Mouse (Mus musculus) MN1 (cell line): ENCODE data around the gene A730071L15Rik.

Experiments
- DNase-seq: peaks from one replicate; pipeline ENCODE4 v3.0.0-alpha.2; 2016; ENCODE audit warnings: low spot score

A730071L15Rik gene

DNA sequence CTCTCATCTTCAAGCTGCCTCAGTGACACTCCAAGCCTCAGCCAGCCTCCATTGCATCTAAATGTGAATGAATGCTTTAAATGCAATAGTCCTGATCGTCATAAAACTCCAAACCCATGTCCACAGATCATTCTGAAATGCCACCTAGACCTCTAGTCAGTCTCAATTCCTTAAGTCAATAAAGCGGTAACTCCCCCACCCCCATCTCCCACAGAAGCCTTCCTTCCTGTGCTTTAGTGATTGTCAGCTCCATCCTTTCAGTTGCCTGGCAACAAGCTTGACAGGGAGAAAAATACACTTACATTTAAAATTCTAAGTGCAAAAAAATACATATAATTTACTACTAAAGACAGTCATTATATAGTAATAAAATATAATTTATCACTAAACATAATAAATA lies 16.6 kb upstream of the A730071L15Rik start:
- no peak for DNase-seq

DNA sequence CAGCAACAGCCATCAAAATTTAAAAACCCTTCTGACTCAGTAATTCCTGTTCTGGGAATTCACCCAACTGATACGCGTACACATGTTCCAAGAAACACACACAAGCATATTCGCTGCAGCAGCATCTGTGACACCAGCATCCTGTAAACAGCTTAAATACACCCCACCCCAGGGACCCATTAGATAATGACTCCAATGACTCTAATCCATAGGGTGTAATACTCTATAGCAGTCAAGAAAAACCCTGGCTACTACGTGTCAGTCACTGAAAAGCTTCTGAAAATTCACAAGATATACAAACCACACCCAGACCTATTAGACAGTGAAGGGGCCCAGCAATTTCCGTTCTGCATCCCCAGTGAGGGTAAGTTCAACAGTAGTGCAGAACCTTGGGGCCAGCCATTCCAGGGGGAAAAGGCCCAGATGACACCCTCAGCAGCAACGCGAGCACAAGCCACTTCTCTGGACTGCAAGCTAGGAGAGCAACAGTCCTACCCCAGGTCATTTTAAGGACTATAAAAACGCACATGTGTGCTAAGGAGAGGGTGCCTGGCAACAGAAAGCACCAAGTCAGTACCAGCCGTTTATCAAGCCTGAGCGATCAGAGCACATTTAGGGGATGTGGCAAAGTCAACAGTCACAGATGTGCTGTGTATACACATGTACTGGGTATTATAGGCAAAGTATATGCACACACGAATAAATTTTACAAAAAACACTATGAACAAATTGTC lies 15.5 kb upstream of the A730071L15Rik start:
- DNase-seq, result no peak

DNA sequence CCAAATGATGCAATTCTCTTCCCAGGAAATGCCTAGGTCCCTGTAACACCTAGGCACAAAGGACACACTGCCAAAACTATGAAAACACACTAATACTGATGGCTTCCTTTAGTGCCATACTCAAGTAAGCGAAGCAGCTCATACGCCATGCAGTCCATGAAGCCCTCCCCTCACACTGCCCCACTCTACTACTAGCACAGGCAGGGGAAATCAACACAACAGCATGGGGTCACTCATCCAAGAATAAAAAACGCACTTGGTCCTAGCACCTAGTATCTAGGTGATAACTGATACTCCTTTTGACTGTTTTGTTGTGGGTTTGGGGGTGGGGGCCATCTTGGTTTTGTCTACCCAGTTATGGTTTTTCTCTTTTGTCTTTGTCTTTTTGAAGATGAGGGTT lies 12.4 kb upstream of the A730071L15Rik start:
- DNase-seq, result peak; percentile 24

DNA sequence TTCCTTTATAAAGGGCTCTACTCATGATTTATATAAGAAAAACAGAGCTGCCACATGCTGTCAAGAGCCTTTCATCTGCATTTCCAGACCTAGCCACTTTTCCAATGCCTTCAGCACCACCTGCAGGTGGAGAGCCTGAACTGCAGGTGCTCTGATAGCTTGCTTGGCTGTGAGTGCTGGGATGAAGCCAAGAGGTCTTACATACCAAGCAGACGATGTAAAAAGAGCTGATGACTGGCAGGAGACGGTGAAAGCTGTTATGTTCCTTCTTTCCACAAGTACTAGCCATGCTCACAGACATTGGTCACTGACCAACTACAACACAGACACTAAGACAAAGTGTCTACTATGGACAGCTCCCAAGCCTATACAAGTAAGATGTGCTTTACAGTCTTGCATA lies 12.0 kb upstream of the A730071L15Rik start:
- DNase-seq, result peak; percentile 97

DNA sequence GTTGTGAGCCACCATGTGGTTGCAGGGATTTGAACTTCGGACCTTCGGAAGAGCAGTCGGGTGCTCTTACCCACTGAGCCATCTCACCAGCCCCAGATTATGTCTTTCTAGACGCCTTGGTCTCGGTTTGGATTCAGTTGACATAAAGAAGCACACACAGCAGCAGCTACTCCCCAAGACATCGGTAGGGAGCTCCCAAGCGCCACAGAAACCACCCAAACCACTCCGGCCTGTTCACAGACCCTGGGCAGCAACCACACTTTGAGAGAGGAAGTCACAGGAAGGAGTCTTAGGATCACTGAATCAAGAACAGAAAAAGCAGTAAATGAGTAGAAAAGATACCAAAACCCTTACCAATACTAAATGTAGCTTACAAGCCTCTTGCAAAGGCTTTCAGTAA lies 3.0 kb upstream of the A730071L15Rik start:
- DNase-seq, result no peak

DNA sequence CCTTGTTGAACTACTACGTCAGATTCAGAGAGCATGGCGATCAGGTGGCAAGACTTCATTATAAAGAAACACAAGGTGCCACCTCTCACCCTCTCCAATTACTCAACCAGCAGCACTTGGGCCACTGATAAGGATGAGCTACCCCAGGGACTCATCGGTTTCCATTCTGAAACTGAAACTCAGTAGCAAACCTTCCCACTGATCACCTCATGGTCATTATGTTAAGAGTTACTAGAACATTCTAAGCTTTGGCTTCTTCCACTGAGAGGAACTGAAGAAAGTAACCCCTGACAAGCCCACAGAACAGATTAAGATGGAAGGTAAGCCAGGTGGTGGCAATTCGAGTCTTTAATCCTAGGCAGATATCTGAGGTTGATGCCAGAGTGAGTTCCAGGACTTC lies 1.4 kb upstream of the A730071L15Rik start:
- no peak for DNase-seq

DNA sequence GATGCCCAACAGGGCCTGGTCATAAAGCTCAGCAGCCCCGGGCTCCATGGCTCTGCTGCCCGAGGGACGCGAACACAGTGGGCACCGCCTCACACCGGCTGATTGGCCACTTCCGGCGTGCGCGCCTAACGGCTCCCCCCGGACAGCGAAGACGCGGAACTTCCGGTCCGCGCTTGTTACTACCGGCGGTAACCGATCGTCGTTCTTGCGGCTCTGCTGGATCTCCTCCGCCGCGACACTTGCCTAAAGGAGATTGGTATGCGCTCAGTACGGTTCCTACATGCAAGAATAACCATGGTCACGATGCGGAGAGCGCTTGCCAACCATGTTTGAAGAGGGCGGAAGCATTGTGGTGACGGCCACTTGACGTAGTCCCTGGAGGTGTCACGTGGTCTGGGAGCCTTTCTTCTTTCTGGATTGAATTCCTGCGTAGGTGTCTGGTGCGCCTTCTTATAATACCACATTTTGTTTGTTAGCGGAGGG lies 299 bp downstream of the A730071L15Rik start, which contains the start of gene Nudcd3:
Nudcd3 (minus strand) TSS at position 329 of the 483 bp plus-strand sequence.
- DNase-seq, result peak; percentile 97

DNA sequence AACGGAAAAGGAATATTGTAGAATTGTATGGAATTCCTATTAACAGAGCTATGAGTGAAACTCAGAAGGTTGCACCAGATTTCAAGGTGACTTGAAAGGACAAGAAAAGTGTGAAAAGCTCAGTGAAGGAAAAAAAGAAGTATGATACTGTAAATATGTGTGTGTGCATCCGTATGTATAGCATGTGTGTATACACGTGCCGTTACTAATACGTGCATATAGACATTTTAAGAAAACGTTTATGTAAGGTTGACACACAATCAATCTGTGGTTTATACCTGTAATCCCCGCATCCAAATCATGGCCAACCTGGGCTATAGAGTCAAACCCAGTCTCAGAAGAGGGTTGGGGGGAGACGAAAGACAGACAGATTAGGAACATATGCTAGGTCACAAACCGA lies 741 bp downstream of the A730071L15Rik start:
- no peak for DNase-seq

DNA sequence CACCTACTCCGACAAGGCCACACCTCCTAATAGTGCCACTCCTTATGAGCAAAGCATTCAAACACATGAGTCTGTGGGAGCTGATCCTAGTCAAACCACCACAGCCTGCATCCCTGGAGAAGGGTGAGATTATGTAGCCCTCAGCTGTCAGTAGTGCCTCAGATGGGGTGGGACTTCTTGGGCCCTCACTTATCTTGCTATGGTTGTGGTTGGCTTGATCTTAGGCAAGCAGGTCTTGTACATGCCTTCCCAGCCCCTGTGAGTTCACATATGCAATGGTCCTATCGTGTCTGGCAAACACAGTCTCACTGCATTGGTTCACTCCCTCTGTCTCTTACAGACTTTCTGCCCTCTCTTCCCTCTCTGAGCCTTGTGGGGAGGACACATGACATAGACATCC lies 7.3 kb downstream of the A730071L15Rik start:
- DNase-seq, result no peak

DNA sequence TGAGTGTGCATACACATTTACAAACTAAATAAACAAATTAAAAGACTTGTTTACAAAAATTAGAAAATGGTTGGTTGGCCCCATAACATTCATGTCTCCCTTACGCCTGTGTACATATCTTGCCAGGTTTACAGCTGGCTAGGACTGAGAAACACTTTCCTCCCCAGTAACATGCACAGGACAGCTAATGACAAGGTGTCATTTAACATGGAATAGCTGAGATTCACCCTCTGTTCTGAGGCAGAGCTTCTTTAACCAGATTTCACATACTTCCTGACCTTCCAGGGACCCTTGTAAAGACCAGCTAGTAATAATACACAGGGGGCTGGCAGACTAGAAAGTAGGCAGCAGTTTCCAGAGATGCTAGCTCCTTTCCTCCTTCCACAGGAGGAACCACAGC lies 8.3 kb downstream of the A730071L15Rik start:
- DNase-seq, result no peak

DNA sequence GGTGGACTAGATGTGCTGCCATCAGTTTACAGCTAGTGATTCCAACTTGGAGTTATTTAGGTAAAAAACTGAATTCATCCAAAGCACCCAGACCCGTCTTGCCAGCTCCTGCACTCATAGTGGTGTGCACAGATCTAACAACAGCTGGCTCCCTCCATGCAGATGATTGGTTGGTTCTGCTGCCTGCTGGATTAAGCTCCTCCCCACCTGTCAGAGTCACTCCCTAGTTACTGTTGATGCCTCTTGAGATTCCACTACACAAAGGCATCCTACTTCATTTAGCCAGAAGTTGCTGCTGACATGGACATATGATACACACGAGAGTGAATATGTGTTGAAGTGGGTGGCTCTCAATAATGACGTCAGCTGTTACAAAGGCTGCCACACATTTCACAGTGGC lies 17.0 kb downstream of the A730071L15Rik start:
- no peak for DNase-seq

DNA sequence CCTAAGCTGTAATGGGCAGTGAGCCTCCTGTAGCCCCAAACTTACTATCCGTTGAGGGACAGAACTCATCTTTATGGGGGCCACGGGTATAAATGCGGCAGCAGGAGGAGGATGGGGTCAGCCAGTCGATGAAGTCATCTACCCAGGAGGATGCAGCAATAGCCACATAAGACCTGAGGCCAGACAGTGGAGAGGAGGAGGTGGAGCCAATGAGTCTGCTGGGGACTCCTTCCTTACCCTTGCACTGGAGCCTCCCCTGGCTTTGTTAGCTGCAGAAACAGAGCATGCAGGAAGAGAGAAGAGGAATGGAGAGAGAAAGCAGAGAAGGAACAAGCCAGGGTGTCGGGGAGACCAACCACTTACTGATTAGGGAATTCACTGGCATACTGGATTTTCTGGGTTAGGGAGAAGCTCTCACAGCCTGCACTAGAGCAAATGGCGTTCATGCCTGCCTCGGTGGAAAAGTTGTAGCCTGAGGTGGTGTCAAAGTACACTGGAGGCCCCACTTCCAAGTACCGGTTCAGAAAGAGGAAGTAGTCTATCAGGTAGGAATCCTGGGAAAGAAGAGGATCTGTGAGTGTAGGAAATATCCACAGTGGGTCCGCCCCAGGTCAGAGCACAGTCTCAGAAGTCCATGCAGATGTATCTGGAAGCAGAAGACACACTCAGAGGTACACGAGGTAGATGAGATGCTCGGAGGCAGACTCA lies 18.5 kb downstream of the A730071L15Rik start:
- no peak for DNase-seq

DNA sequence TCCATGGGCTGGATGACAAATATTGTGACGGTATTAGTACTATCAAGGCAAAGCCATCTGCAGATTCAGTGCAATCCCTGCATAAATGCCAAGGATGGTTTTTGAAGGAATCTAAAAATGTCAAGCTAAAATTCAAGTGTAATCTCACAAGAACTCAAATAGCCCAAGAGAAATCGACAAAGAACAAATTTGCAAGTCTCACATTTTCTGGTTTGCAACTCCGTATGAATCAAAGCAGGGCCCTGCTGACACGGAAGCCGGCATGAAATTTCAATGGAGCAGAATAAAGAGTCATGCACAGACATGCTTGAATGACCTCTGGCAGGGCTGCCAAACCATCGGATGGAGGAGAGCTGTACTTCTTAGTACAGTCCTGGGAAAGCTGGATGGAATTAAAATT lies 20.1 kb downstream of the A730071L15Rik start:
- no peak for DNase-seq

DNA sequence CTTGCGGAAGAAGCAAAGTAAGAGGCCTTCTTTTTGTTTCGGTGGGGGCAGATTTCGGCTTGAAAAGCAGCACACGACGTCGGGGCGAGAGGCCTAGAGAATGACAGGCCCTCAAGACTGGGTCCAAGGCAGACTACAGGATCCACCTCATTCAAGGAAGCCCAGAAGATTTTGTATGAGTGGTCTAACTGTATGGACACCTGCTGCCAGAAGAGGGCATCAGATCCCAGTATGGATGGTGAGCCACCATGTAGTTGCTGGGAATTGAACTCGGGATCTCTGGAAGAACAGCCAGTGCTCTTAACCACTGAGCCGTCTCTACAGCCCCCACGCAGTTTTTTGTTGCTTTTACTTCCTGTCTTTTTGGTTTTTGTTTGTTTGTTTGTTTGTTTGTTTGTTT lies 22.4 kb downstream of the A730071L15Rik start:
- DNase-seq, result no peak

DNA sequence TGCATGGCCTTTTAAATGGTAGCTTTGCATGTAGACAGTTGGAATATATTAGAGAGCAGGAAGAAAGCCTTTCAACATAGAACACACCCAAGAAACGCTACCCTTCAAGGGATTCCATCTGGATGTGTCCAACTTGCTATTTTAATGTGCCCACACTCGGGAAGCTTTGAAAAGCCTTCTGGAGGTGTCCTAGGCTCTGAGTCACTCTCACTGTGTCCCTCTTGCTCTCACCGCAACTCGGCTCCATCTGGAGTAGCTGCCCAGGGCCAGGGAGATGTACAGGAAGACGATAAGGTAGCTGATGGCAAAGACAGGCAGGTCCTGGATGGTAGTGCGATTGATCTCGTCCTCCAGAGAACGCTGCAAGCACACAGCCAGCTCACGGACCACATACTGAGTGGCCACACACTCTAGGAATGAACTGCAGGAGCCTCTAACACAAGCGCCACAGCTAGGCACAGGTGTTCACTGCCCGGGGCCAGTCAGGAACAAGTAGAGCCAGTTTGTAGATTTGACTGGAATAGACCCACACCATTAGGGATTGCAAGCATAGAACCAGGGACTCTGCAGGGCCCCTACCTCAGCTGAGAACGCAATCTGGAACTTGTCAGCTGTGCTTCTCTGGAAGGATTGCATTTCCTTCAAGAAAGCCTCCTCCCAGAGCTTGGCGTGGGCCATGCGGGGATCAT lies 24.9 kb downstream of the A730071L15Rik start:
- DNase-seq, result no peak

DNA sequence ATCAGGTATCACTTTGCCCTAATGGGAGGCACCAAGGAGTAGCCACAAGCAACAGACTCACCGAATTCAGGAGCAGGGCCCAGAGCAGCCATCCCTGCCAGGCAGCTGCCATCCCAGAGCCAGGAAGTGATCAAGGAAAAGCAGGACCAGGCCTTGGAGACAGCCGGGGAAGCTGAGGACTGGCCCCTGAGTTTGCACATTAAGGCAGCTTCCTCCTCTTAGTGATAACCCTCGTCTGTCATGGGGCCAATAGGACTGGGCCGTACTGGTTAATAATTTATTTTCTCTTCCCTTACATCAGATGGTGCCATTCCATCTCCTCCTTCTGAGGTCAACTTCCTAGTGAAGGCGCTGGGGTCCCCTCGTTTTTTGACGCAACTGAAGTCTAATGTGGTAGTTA lies 30.2 kb downstream of the A730071L15Rik start, which contains the start of gene Npc1l1:
Npc1l1 (minus strand) TSS at position 132 of the 400 bp plus-strand sequence.
- DNase-seq, result no peak

DNA sequence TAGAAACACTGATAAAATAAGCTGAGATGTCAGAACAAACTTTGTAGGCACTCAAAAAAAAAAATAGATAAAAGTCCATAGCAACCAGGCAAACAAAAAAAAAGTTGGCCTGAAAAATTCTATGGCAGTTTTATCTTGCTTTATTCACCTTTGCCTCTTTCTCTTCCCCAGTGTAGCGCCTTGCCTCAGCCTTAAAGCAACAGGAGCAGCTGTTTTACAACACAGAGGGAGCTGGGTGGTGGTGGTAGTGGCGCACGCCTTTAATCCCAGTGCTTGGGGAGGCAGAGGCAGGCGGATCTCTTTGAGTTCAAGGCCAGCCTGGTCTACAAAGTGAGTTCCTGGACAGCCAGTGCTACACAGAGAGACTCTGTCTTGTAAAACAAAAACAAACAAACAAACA lies 33.2 kb downstream of the A730071L15Rik start:
- no peak for DNase-seq

DNA sequence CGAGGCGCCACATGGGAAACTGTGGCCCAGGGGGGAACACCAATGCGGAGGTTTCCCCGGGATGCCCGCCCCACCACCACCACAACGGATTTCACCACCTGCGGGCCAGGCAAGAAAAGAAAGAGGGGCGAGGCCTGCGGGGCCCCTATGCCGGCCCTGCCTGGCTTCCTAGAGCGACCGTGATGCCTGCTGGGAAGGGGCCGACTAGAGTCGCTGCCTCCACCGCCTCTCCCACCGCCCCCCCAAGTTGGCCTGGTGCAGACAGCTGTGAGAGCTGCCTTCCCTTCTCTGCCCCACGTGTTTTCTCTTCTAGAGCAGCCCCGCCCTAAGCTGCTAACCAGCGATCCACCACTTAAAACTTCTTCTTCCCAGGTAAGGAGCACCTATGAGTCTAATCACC lies 44.9 kb downstream of the A730071L15Rik start:
- DNase-seq, result no peak
